Mouse (Mus musculus) C2C12 (cell line): Measurements from ENCODE around the gene Krtap4-16.

Experiments used
- CTCF ChIP-seq: IDR thresholded peaks from one replicate; pipeline ENCODE4 v1.5.1; 2011; ENCODE audit not compliant: control insufficient read depth, insufficient read depth, insufficient read length
- USF1 ChIP-seq: IDR thresholded peaks from one replicate; pipeline ENCODE4 v1.6.1; 2011; ENCODE audit warnings: low read depth, mild to moderate bottlenecking, control low read depth, moderate library complexity

GRCm38 (mm10) chr11:99837966-99838365, 13.4 kb downstream of the Krtap4-16 start, which contains the start of gene 2300003K06Rik:
- TF ChIP-seq CTCF (no peak), USF1 (no peak)
